Mouse (Mus musculus) forebrain, embryonic 13.5 days (tissue): ENCODE results near the gene Abca4. TPM values are rescaled to one million over a fixed set of nuclear protein-coding genes. Genes with fewer than 3 reads are reported as not detected.

Experiments used
- ATAC-seq: fragments of 200-750 bp; cut with Nextera tagmentation; 2 replicates; pipeline ENCODE4 v1.8.0; 2017
- H3K27ac ChIP-seq: fragments of 300-500 bp; sonication (generic); 2 replicates; pipeline ENCODE4 v1.5.1; 2015; ENCODE audit warnings: inconsistent platforms, mild to moderate bottlenecking, moderate library complexity
- H3K27me3 ChIP-seq: fragments of 300-500 bp; sonication (generic); 2 replicates; pipeline ENCODE4 v1.6.1; 2015; ENCODE audit warnings: mild to moderate bottlenecking, inconsistent platforms
- H3K36me3 ChIP-seq: fragments of 300-500 bp; sonication (generic); 2 replicates; pipeline ENCODE4 v1.6.1; 2015; ENCODE audit warnings: mild to moderate bottlenecking, inconsistent platforms; ENCODE audit not compliant: poor library complexity, severe bottlenecking
- H3K4me1 ChIP-seq: fragments of 300-500 bp; sonication (generic); 2 replicates; pipeline ENCODE4 v1.6.1; 2015; ENCODE audit warnings: inconsistent platforms
- H3K4me2 ChIP-seq: fragments of 300-500 bp; sonication (generic); 2 replicates; pipeline ENCODE4 v1.6.1; 2015; ENCODE audit warnings: inconsistent platforms, mild to moderate bottlenecking, moderate library complexity
- H3K4me3 ChIP-seq: fragments of 300-500 bp; sonication (generic); 2 replicates; pipeline ENCODE4 v1.5.1; 2015; ENCODE audit warnings: mild to moderate bottlenecking, inconsistent platforms
- H3K9ac ChIP-seq: fragments of 300-500 bp; sonication (generic); 2 replicates; pipeline ENCODE4 v1.6.1; 2015; ENCODE audit warnings: mild to moderate bottlenecking, inconsistent platforms
- H3K9me3 ChIP-seq: fragments of 300-500 bp; sonication (generic); replicated peaks from 2 replicates; pipeline ENCODE4 v1.6.1; 2016; ENCODE audit warnings: inconsistent platforms
- WGBS: fragments of 180-500 bp; shearing (Covaris S2); methylation state at CpG from one replicate; pipeline ENCODE4 v1.1.7; 2015; 5-methylcytosine and 5-hydroxymethylcytosine counted together
- polyA plus RNA-seq: library from polyadenylated mRNA; unstranded; fragments of >200 nt; fragmentation: Nextera tagmentation; extraction: Ambion mirVana; gene quantifications from 2 replicates; pipeline ENCODE4 v1.2.1, GENCODE M21; 2015

Gene Abca4
- polyA plus RNA-seq, 1 experiment from 2014 or later: 0.92 TPM

DNA sequence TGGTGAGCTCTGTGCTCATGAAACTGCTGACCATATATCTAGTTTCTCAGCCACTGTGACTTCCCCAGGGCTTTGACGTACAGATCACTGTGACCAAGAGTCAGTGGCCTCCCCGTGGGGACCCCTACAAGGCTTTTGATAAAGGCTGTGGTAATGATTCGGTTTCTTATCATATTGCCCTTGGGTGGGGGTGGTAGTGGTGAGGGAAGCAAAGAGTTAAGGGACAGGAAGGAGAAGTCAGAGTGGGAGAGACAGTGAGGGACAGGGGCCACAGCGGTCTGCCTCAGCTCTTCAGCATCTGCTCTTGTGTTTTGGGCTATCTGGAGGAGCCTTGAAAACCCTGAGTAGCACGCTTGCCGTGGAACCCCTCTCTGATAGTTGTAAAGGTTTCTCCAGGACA is 46.1 kb downstream of the Abca4 start:
- no peak overlapping the region for H3K4me3 ChIP-seq
- no peaks in the 10 kb centered on the region for H3K36me3 ChIP-seq
- no peak overlapping the region for H3K9ac ChIP-seq
- peaks cover 6% of the 10 kb centered on the region; the same call in 1 of the 2 replicates for H3K27me3 ChIP-seq
- H3K4me1 ChIP-seq: peaks cover 2% of the 10 kb centered on the region; the same call in 1 of the 2 replicates
- ATAC-seq: no peak
- no peak overlapping the region for H3K27ac ChIP-seq
- no peak overlapping the region for H3K4me2 ChIP-seq
- no peaks in the 10 kb centered on the region for H3K9me3 ChIP-seq
- WGBS: 88% methylated on average over 6 of the region's 6 CpGs

DNA sequence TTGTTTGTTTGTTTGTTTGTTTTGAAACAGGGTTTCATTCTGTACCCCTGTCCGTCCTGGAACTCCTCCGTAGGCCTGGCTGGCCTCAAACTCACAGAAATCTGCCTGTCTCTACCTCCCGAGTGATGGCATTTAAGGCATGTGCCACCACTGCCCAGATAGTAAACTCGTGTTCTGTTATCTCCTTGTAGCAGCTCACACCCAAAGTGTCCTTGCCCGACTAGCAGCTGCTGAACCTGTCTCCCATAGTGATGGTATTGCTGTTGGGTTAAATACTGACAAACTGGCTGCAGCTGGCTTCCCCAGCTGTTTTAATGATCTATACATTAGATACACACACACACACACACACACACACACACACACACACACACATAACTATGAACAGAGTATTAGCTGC is 55.5 kb downstream of the Abca4 start:
- 87% methylated on average over 5 of the region's 5 CpGs for WGBS
- ATAC-seq: no peak
- H3K27me3 ChIP-seq: 0 out of 2 replicates have a peak, but pooled peaks cover 8% of the 10 kb centered on the region

DNA sequence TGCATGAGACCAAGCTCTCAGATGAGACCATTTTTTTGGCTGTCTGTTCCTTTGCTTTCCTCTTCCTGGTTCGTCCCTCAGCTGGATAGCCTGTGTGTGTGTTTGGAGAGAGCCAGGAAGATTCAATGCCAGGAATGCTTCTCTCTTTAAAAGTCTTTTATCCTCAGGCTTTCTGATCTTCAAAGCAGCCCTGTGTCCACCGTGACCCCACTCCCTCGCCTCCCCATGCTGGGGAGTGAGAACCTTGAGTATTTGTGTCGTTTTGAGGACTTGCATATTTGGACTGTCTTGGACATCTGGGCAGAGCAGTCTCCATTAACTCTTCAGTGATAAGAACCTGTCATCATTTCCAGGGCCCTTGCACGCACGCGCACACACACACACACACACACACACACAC is 57.8 kb downstream of the Abca4 start:
- H3K4me1 ChIP-seq: 0 out of 2 replicates have a peak, but pooled peaks cover 7% of the 10 kb centered on the region
- H3K9ac ChIP-seq: no peak overlapping the region
- H3K9me3 ChIP-seq: no peaks in the 10 kb centered on the region
- H3K36me3 ChIP-seq: no peaks in the 10 kb centered on the region
- no peak for ATAC-seq
- WGBS: 66% methylated on average over 7 of the region's 7 CpGs
- H3K27ac ChIP-seq: no peak overlapping the region
- H3K4me2 ChIP-seq: no peak overlapping the region
- 0 out of 2 replicates have a peak, but pooled peaks cover 8% of the 10 kb centered on the region for H3K27me3 ChIP-seq
- no peak overlapping the region for H3K4me3 ChIP-seq

More for the DNA sequence above, 55.5 kb downstream of the Abca4 start:
- H3K9ac ChIP-seq: no peak overlapping the region
- H3K4me1 ChIP-seq: peaks cover 10% of the 10 kb centered on the region; the same call in 1 of the 2 replicates
- H3K4me3 ChIP-seq: no peak overlapping the region
- no peak overlapping the region for H3K4me2 ChIP-seq
- no peak overlapping the region for H3K27ac ChIP-seq
- no peaks in the 10 kb centered on the region for H3K36me3 ChIP-seq
- H3K9me3 ChIP-seq: no peaks in the 10 kb centered on the region

DNA sequence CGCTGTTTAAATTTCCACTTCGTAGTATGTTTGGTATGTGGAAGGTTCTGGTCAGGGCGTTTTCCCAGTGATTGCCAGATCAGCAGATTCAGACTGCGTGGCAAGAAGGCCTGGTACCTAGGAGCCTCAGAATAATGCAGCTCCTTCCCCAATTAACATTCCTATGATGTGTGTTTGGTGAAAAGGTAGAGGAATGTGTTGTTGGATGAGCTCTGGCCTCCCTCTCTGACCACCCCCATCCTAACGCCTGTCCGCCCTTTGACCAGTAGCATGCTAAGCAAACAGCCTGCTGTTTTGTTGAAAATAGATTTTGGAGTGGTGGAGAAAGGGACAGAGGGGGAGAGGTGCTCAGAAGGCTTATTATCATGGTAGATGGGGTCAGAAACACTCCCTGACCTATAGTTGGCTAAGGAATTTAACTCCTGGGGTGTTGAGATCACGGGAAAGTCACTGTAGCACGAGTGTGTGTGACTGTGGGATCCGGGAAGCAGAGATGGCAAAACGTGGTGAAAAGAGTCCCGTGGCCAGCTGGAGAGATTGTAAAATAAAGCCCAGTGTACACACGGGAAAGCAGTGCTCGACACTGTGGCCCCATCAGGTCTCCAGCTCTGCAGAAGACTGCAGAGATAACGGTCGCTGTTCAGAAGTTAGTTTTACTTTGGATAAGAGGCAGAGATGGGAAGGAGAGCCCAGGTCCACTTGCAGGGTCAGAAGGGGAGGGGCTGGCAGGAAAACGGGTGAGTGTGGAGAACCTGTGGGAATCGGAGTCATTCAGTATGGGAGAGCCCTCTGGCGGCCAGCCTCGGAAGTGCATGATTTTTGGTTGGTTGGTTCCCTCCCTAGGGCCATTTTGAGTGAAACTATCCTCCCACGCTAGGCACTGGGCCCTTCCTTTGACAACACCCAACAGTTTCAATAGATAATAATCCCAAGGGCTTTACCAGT is 59.9 kb downstream of the Abca4 start:
- H3K9ac ChIP-seq: no peak overlapping the region
- no peaks in the 10 kb centered on the region for H3K36me3 ChIP-seq
- 0 out of 2 replicates have a peak, but pooled peaks cover 7% of the 10 kb centered on the region for H3K4me1 ChIP-seq
- 23% methylated on average over 20 of the region's 20 CpGs for WGBS
- H3K27ac ChIP-seq: no peak overlapping the region
- H3K4me2 ChIP-seq: peak overlapping the region; percentile 37
- no peak overlapping the region for H3K4me3 ChIP-seq
- 0 out of 2 replicates have a peak, but pooled peaks cover 8% of the 10 kb centered on the region for H3K27me3 ChIP-seq
- H3K9me3 ChIP-seq: no peaks in the 10 kb centered on the region
- peak; percentile 78 for ATAC-seq

DNA sequence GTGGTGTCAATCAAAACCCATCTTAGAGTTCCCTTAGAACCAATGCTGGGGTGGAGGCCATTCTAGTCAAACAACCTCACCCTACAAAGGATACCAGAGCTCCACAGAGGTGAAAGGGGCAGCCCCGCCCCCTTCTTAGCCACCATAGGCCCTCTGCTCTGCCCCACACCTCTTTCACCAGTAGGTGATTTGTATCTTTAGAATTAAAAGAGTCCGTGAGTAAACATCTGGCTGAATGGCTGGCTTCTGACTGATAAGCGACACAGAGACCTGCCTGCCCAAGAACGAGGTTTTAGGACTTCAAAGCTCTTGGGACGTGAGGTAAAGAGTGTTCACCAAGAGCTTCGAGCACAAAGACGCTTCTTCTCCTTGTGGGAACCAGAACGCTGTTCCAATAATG is 62.7 kb downstream of the Abca4 start:
- H3K4me1 ChIP-seq: peaks cover 18% of the 10 kb centered on the region; the same call in 1 of the 2 replicates

DNA sequence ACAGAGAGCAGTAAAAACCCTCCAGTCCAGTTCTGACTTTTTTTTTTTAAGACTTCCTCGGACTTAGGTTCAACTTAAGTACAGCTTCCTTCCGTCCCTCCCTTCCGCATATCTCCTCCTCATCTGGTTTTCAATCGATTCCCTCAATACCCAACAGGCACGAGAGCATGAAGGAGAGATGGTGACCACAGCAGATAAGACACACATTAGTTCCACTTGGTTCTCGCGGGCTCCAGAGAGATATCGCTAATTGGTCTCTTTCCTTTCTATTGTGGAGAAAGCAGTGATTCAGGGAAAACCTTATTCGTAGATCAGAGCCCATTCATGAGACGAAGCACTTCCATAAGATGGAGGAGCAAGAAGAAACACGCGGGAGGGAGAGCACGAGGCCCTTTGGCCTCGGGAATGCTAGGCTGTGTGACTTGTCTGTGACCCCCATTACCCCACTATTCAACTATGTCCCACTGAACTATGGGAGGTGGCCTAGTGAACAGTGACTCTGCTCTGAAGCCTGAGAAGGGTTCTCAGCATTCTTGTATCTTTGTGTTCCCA is 63.5 kb downstream of the Abca4 start:
- H3K27ac ChIP-seq: no peak overlapping the region
- H3K9ac ChIP-seq: no peak overlapping the region
- no peak for ATAC-seq
- H3K4me2 ChIP-seq: no peak overlapping the region
- WGBS: 82% methylated on average over 14 of the region's 14 CpGs
- H3K4me3 ChIP-seq: no peak overlapping the region
- 0 out of 2 replicates have a peak, but pooled peaks cover 8% of the 10 kb centered on the region for H3K27me3 ChIP-seq
- H3K36me3 ChIP-seq: no peaks in the 10 kb centered on the region
- H3K4me1 ChIP-seq: peaks cover 18% of the 10 kb centered on the region; the same call in 1 of the 2 replicates
- H3K9me3 ChIP-seq: no peaks in the 10 kb centered on the region

More for the DNA sequence above, 62.7 kb downstream of the Abca4 start:
- no peaks in the 10 kb centered on the region for H3K36me3 ChIP-seq
- H3K4me2 ChIP-seq: no peak overlapping the region
- no peak overlapping the region for H3K9ac ChIP-seq
- H3K27me3 ChIP-seq: 0 out of 2 replicates have a peak, but pooled peaks cover 8% of the 10 kb centered on the region
- no peaks in the 10 kb centered on the region for H3K9me3 ChIP-seq
- 78% methylated on average over 8 of the region's 8 CpGs for WGBS
- no peak for ATAC-seq
- no peak overlapping the region for H3K4me3 ChIP-seq
- H3K27ac ChIP-seq: no peak overlapping the region

DNA sequence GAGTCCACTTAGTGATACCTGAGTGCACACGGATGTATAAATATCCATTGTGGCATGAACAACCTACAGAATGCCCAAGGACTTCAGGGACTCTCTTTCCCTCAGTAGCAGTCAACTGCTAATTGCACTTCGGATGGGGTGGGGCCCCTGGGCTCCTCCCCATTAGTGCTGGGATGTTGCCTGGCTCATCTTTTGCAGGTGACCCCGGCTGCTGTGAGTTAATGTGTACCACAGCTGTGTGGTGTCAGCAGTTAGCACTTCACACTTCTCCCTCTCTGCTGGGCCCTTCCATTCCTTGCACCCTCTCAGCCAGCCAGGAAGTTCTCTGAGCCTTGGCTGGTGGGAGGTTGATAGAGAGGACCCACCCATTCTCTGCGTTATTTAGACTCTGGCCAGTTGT is 65.2 kb downstream of the Abca4 start:
- no peak overlapping the region for H3K4me3 ChIP-seq
- no peak overlapping the region for H3K27ac ChIP-seq
- H3K9ac ChIP-seq: no peak overlapping the region
- H3K27me3 ChIP-seq: no peaks in the 10 kb centered on the region
- WGBS: 84% methylated on average over 4 of the region's 4 CpGs
- H3K36me3 ChIP-seq: no peaks in the 10 kb centered on the region
- ATAC-seq: no peak
- no peaks in the 10 kb centered on the region for H3K9me3 ChIP-seq
- H3K4me1 ChIP-seq: peaks cover 11% of the 10 kb centered on the region; the same call in 1 of the 2 replicates
- H3K4me2 ChIP-seq: no peak overlapping the region

DNA sequence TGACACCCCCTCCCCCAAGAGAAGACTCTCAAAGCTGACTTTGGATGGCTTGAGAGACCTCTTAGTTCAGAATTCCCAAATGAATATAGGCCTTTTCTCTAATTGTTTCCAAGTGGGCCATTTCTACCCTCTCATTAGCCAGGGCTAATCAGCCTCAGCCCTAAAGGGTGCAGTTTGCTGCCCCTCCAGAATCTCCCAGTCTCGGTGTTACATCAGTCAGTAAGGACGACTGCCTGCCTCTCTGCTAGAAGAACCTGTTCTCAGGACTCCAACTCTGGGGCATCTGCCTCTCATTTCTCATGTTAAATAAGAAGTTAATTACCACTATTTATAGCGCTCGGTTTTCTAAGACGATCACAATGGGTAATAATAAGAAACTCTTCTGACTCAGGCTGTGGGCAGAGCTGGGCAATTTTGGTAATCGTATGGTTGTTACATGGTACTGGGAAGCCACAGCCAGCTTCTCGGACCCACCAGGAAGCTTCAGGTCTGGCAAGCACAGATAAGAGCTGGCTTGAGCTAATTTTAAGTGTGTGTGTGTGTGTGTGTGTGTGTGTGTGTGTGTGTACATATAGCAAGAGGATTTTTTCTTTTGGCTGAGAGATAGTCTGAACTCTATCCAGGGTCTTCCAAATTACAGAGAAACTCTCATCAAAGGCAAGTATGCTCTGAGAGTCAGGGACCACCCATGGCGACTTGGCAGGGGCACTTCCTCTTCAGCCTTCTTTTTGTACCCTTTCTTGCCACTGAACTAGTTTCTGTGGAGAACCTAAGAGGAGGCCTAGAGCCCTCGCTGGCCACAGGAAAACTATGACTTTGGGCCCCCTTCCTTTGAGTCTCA is 67.1 kb downstream of the Abca4 start:
- ATAC-seq: no peak
- WGBS: 33% methylated on average over 9 of the region's 9 CpGs
- H3K4me2 ChIP-seq: no peak overlapping the region
- no peaks in the 10 kb centered on the region for H3K36me3 ChIP-seq
- H3K9ac ChIP-seq: no peak overlapping the region
- H3K27ac ChIP-seq: no peak overlapping the region
- no peaks in the 10 kb centered on the region for H3K27me3 ChIP-seq
- H3K4me3 ChIP-seq: no peak overlapping the region
- peaks cover 11% of the 10 kb centered on the region; the same call in 1 of the 2 replicates for H3K4me1 ChIP-seq
- H3K9me3 ChIP-seq: no peaks in the 10 kb centered on the region

DNA sequence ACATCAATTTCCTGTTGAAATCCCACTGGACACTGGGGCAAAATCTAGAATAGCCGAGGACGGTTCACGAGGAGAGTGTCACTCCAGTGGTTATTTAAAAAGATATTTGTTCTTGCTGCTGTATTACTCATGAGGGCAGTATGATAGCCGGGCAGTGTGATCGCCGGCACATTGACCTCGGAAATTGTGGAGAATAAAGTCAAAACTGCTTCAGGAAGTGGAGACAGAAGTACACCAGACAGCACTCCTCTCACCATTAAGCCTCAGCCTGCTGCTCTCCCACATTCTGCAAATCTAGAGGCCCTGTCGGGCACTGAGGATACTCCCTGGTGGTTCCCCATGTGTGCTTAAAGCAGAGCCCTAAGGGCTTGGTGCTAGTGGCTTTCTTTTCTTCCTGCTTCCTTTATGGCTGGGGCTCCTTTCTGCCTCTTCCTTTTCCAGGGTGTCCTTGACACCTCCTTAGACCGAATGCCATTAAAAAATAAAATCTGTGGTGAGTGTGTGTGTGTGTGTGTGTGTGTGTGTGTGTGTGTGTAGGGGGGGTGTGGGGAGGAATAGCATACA is 74.5 kb downstream of the Abca4 start:
- Histone ChIP-seq H3K4me2 (no peak overlapping the region), H3K9me3 (no peaks in the 10 kb centered on the region), H3K27ac (no peak overlapping the region), H3K27me3 (no peaks in the 10 kb centered on the region), H3K9ac (no peak overlapping the region), H3K36me3 (no peaks in the 10 kb centered on the region), H3K4me1 (peaks cover 10% of the 10 kb centered on the region; the same call in 1 of the 2 replicates), H3K4me3 (no peak overlapping the region)
- 81% methylated on average over 9 of the region's 9 CpGs for WGBS
- no peak for ATAC-seq

DNA sequence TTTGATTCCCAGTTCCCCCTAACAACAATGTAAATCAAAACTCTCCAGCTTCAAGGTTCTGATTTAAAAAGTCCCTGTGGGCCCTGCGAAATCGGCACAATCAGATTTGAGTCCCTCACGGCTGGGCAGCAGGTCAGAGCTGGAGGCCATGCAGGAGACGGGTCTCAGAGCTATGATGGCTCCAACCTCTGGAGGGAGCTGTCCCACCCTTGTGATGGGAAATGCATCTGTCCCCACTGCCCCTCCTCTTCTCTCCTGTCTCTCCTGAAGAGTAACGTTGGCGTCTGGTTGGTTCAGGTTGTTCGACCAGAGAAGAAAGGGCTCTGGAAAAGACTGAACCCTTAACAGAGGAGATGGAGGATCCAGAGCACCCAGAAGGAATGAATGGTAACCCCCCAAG is 75.5 kb downstream of the Abca4 start:
- Histone ChIP-seq H3K9me3 (no peaks in the 10 kb centered on the region), H3K27me3 (no peaks in the 10 kb centered on the region), H3K27ac (no peak overlapping the region), H3K4me1 (peaks cover 10% of the 10 kb centered on the region; the same call in 1 of the 2 replicates), H3K4me3 (no peak overlapping the region), H3K4me2 (no peak overlapping the region), H3K9ac (no peak overlapping the region), H3K36me3 (no peaks in the 10 kb centered on the region)
- ATAC-seq: no peak
- WGBS: 64% methylated on average over 7 of the region's 7 CpGs

DNA sequence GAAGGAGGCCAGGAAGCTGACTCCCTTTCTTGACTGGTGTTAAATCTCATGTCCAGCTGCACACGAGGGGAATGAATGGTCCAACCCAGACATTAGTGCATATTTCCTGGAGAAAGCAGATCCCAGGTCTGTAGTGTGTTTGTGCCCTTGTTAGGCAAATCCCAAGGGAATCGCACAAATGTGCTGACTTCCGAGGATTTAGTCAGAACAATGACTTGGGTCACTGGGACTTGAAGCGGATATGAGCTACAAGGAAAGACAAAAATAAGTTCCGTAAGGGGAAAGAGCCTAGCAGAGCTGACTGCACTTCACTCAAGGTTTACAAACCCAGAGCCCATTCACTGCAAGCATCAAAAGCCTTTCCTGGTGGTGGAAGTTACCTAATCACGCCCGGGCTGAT is 76.0 kb downstream of the Abca4 start:
- no peaks in the 10 kb centered on the region for H3K9me3 ChIP-seq
- H3K9ac ChIP-seq: no peak overlapping the region
- no peaks in the 10 kb centered on the region for H3K27me3 ChIP-seq
- no peaks in the 10 kb centered on the region for H3K36me3 ChIP-seq
- H3K4me1 ChIP-seq: peaks cover 10% of the 10 kb centered on the region; the same call in 1 of the 2 replicates
- ATAC-seq: no peak
- no peak overlapping the region for H3K27ac ChIP-seq
- H3K4me3 ChIP-seq: no peak overlapping the region
- H3K4me2 ChIP-seq: no peak overlapping the region
- 83% methylated on average over 7 of the region's 7 CpGs for WGBS
